Mouse (Mus musculus): ENCODE results near the gene Pik3r1.

DNA sequence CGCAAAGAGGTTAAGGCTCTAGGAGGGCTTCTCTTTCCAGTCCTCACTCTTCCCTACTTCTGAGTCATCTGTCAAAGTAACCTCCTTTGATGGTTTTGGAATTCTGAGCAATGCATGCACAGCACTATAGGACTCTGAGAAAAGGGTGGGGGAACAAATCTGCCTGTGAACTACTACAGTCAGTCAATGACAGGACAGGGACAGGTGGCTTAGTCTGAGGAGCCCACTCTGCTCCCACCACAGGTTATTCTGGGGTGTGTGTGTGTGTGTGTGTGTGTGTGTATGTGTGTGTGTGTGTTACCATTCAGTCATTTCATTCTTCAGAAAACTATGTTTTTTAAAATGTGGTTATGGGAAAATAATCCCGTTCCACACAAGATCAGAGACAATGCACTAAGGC is 46.9 kb downstream of the Pik3r1 start:
- no peak for TF ChIP-seq POLR2A (IDR thresholded peaks at IDR 0.05; ENCODE audit: low read depth, low read length)
- no peak for TF ChIP-seq CTCF (IDR thresholded peaks at IDR 0.05; ENCODE audit: extremely low read depth, insufficient read length, insufficient replicate concordance, low read depth, low read length)

Measured in small intestine, adult 2 months (tissue).